Mouse (Mus musculus): Measurements from ENCODE around the gene Ifitm2. TPM values are rescaled to one million over a fixed set of nuclear protein-coding genes. Genes with fewer than 3 reads are reported as not detected.

The Ifitm2 gene
- total and polyA plus RNA-seq, 2 experiments from 2014 or later = 79.1 to 200 TPM

DNA sequence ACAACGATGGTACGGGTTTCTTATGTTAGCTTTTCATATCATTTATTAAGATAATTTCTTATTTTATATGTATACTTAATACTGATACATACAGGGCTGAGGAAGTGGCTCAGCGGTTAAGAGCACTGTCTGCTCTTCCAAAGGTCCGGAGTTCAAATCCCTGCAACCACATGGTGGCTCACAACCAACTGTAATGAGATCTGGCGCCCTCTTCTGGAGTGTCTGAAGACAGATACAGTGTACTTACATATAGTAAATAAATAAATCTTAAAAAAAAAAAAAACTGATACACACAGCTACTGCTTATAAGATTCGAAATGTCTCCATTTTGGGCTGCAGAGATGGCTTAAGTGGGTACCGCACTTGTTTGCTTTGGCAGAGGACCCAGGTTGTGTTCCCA is 48.1 kb downstream of the Ifitm2 start:
- no peak for ATAC-seq (ENCODE audit: low FRiP score)

DNA sequence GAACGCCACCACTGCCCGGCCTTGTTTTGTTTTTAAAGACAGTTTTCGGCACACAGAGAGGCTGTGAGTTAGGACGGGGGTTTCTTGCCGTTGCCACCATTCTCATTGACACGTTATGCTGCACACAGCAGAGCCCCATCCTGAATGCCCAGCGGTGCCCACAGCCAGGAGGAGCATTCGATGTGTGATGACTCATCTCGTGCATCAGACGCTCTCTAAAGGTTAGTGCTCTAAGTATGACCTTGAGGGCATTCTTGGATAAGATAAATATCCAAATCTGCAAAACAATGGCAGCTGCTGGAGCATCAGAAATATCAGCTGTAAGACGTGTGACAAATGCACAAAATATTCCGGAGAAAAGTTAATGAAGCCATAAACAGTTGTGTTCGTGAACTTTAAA is 48.7 kb downstream of the Ifitm2 start:
- H3K36me3 ChIP-seq (ENCODE audit: insufficient read depth, low read length) = no peaks in the 10 kb centered on the region

More for the DNA sequence above, 48.1 kb downstream of the Ifitm2 start:
- Histone ChIP-seq H3K27me3 (ENCODE audit: insufficient read depth, low read length) (no peaks in the 10 kb centered on the region), H3K4me3 (ENCODE audit: low read depth, low read length) (no peak overlapping the region), H3K27ac (ENCODE audit: low read depth, low read length) (no peak overlapping the region), H3K9ac (replicated peaks; ENCODE audit: low read length, poor library complexity, severe bottlenecking) (no peak overlapping the region), H3K4me1 (ENCODE audit: insufficient read depth, low read length) (no peaks in the 10 kb centered on the region), H3K4me2 (ENCODE audit: low read depth, low read length, poor library complexity, severe bottlenecking) (no peak overlapping the region), H3K36me3 (ENCODE audit: insufficient read depth, low read length) (no peaks in the 10 kb centered on the region), H3K9me3 (ENCODE audit: low read length) (no peaks in the 10 kb centered on the region)
- WGBS = 84% methylated on average over 7 of the region's 7 CpGs
- no peak for DNase-seq (ENCODE audit: low spot score)
- TF ChIP-seq CTCF (IDR thresholded peaks at IDR 0.05) = peak; percentile 40

DNA sequence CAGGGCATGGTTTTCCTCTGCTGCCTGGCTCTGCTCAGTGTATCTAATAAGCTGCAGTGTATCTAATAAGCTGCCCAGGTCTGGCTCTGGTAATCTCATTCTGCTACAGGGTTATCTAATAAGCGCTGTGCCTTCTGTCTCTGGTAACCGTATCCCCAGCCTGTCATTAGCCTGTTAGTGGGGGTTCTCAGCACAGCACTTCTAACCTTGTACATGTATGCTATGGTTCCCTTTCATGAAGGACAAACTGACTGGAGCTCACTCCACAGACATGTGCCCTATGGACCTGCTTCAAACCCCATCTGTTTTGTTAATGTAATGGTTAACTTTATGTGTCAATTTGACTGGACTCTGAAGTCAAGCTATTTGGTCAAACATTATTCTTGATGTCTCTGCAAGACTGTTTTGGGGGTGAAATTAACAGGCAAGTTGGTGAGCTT is 50.1 kb downstream of the Ifitm2 start:
- 89% methylated on average over 2 of the region's 2 CpGs for WGBS
- no peak for TF ChIP-seq CTCF (IDR thresholded peaks at IDR 0.05)

More for the DNA sequence above, 48.7 kb downstream of the Ifitm2 start:
- DNase-seq (ENCODE audit: low spot score) (no peak), ATAC-seq (ENCODE audit: low FRiP score) (no peak)
- no peak for TF ChIP-seq CTCF (IDR thresholded peaks at IDR 0.05)
- WGBS = 86% methylated on average over 13 of the region's 13 CpGs
- Histone ChIP-seq H3K4me1 (ENCODE audit: insufficient read depth, low read length) (no peaks in the 10 kb centered on the region), H3K9ac (replicated peaks; ENCODE audit: low read length, poor library complexity, severe bottlenecking) (no peak overlapping the region), H3K9me3 (ENCODE audit: low read length) (no peaks in the 10 kb centered on the region), H3K4me2 (ENCODE audit: low read depth, low read length, poor library complexity, severe bottlenecking) (no peak overlapping the region), H3K27me3 (ENCODE audit: insufficient read depth, low read length) (no peaks in the 10 kb centered on the region), H3K27ac (ENCODE audit: low read depth, low read length) (no peak overlapping the region), H3K4me3 (ENCODE audit: low read depth, low read length) (no peak overlapping the region)

More for the DNA sequence above, 50.1 kb downstream of the Ifitm2 start:
- H3K36me3 ChIP-seq (ENCODE audit: insufficient read depth, low read length) = no peaks in the 10 kb centered on the region
- H3K9ac ChIP-seq (replicated peaks; ENCODE audit: low read length, poor library complexity, severe bottlenecking) = no peak overlapping the region
- no peak overlapping the region for H3K4me2 ChIP-seq (ENCODE audit: low read depth, low read length, poor library complexity, severe bottlenecking)
- ATAC-seq (ENCODE audit: low FRiP score) (no peak), DNase-seq (ENCODE audit: low spot score) (no peak)
- no peaks in the 10 kb centered on the region for H3K4me1 ChIP-seq (ENCODE audit: insufficient read depth, low read length)
- no peaks in the 10 kb centered on the region for H3K27me3 ChIP-seq (ENCODE audit: insufficient read depth, low read length)
- no peak overlapping the region for H3K4me3 ChIP-seq (ENCODE audit: low read depth, low read length)
- no peaks in the 10 kb centered on the region for H3K9me3 ChIP-seq (ENCODE audit: low read length)
- H3K27ac ChIP-seq (ENCODE audit: low read depth, low read length) = no peak overlapping the region

Other genes with a start within 250 kb of the Ifitm2 start
- not detected in 2 replicates for gene Cyp2e1, start 192.2 kb downstream of the Ifitm2 start, total RNA-seq (2014; rRNA removed)
- gene Cyp2e1, start 192.2 kb downstream of the Ifitm2 start, polyA plus RNA-seq (2015; fragmentation: Nextera tagmentation; extraction: Ambion mirVana) = not detected in 2 replicates
- 0.55 TPM in 1 of 2 replicates, not detected in the other for gene Syce1, start 168.1 kb downstream of the Ifitm2 start, total RNA-seq (2014; rRNA removed)
- gene Syce1, start 168.1 kb downstream of the Ifitm2 start, polyA plus RNA-seq (2015; fragmentation: Nextera tagmentation; extraction: Ambion mirVana) = 0.14 and 0.26 TPM in 2 replicates
- gene Zfp941, start 133.8 kb downstream of the Ifitm2 start, total RNA-seq (2014; rRNA removed) = 30.0 and 37.6 TPM in 2 replicates
- gene Zfp941, start 133.8 kb downstream of the Ifitm2 start, polyA plus RNA-seq (2015; fragmentation: Nextera tagmentation; extraction: Ambion mirVana) = 26.1 and 30.9 TPM in 2 replicates
- gene Urah, start 121.0 kb downstream of the Ifitm2 start, total RNA-seq (2014; rRNA removed) = 0.71 TPM in 1 of 2 replicates, not detected in the other
- gene Urah, start 121.0 kb downstream of the Ifitm2 start, polyA plus RNA-seq (2015; fragmentation: Nextera tagmentation; extraction: Ambion mirVana) = 0.23 and 0.26 TPM in 2 replicates
- not detected in 2 replicates for gene Scgb1c1, start 110.4 kb downstream of the Ifitm2 start, total RNA-seq (2014; rRNA removed)
- gene Scgb1c1, start 110.4 kb downstream of the Ifitm2 start, polyA plus RNA-seq (2015; fragmentation: Nextera tagmentation; extraction: Ambion mirVana) = not detected in 2 replicates
- not detected in 2 replicates for gene Odf3, start 108.2 kb downstream of the Ifitm2 start, total RNA-seq (2014; rRNA removed)
- gene Odf3, start 108.2 kb downstream of the Ifitm2 start, polyA plus RNA-seq (2015; fragmentation: Nextera tagmentation; extraction: Ambion mirVana) = 0.17 and 0.22 TPM in 2 replicates
- 0.27 and 2.5 TPM in 2 replicates for gene Gm45785, start 99.7 kb downstream of the Ifitm2 start, total RNA-seq (2014; rRNA removed)
- 0.20 TPM in 1 of 2 replicates, not detected in the other for gene Gm45785, start 99.7 kb downstream of the Ifitm2 start, polyA plus RNA-seq (2015; fragmentation: Nextera tagmentation; extraction: Ambion mirVana)
- gene Ric8a, start 99.0 kb downstream of the Ifitm2 start, total RNA-seq (2014; rRNA removed) = 81.2 and 127 TPM in 2 replicates
- gene Ric8a, start 99.0 kb downstream of the Ifitm2 start, polyA plus RNA-seq (2015; fragmentation: Nextera tagmentation; extraction: Ambion mirVana) = 91.8 and 98.1 TPM in 2 replicates
- gene Bet1l, start 98.4 kb downstream of the Ifitm2 start, total RNA-seq (2014; rRNA removed) = 19.1 and 26.0 TPM in 2 replicates
- gene Bet1l, start 98.4 kb downstream of the Ifitm2 start, polyA plus RNA-seq (2015; fragmentation: Nextera tagmentation; extraction: Ambion mirVana) = 49.9 and 53.9 TPM in 2 replicates
- gene Psmd13, start 74.0 kb downstream of the Ifitm2 start, total RNA-seq (2014; rRNA removed) = 107 and 136 TPM in 2 replicates
- gene Psmd13, start 74.0 kb downstream of the Ifitm2 start, polyA plus RNA-seq (2015; fragmentation: Nextera tagmentation; extraction: Ambion mirVana) = 245 and 265 TPM in 2 replicates
- gene Sirt3, start 73.7 kb downstream of the Ifitm2 start, total RNA-seq (2014; rRNA removed) = 55.5 and 66.3 TPM in 2 replicates
- gene Sirt3, start 73.7 kb downstream of the Ifitm2 start, polyA plus RNA-seq (2015; fragmentation: Nextera tagmentation; extraction: Ambion mirVana) = 60.9 and 72.3 TPM in 2 replicates
- gene Cox8b, start 55.5 kb downstream of the Ifitm2 start, total RNA-seq (2014; rRNA removed) = not detected in 2 replicates
- gene Cox8b, start 55.5 kb downstream of the Ifitm2 start, polyA plus RNA-seq (2015; fragmentation: Nextera tagmentation; extraction: Ambion mirVana) = not detected in 2 replicates
- gene Nlrp6, start 35.1 kb downstream of the Ifitm2 start, total RNA-seq (2014; rRNA removed) = 0.24 and 0.82 TPM in 2 replicates
- gene Nlrp6, start 35.1 kb downstream of the Ifitm2 start, polyA plus RNA-seq (2015; fragmentation: Nextera tagmentation; extraction: Ambion mirVana) = 0.90 and 0.99 TPM in 2 replicates
- 7.8 and 10.5 TPM in 2 replicates for gene Pgghg, start 14.6 kb downstream of the Ifitm2 start, total RNA-seq (2014; rRNA removed)
- gene Pgghg, start 14.6 kb downstream of the Ifitm2 start, polyA plus RNA-seq (2015; fragmentation: Nextera tagmentation; extraction: Ambion mirVana) = 4.3 and 4.4 TPM in 2 replicates
- gene Ifitm5, start 5.7 kb downstream of the Ifitm2 start, total RNA-seq (2014; rRNA removed) = 0.99 TPM in 1 of 2 replicates, not detected in the other
- gene Ifitm5, start 5.7 kb downstream of the Ifitm2 start, polyA plus RNA-seq (2015; fragmentation: Nextera tagmentation; extraction: Ambion mirVana) = 0.63 TPM in 1 of 2 replicates, not detected in the other
- gene Gm45717, start 50 bp downstream of the Ifitm2 start, total RNA-seq (2014; rRNA removed) = not detected in 2 replicates
- 0.81 TPM in 1 of 2 replicates, not detected in the other for gene Gm45717, start 50 bp downstream of the Ifitm2 start, polyA plus RNA-seq (2015; fragmentation: Nextera tagmentation; extraction: Ambion mirVana)
- 9.7 and 16.3 TPM in 2 replicates for gene Ifitm1, start 11.2 kb upstream of the Ifitm2 start, total RNA-seq (2014; rRNA removed)
- gene Ifitm1, start 11.2 kb upstream of the Ifitm2 start, polyA plus RNA-seq (2015; fragmentation: Nextera tagmentation; extraction: Ambion mirVana) = 14.6 and 21.2 TPM in 2 replicates
- 22.5 and 39.3 TPM in 2 replicates for gene Ifitm3, start 54.8 kb upstream of the Ifitm2 start, total RNA-seq (2014; rRNA removed)
- 67.8 and 80.5 TPM in 2 replicates for gene Ifitm3, start 54.8 kb upstream of the Ifitm2 start, polyA plus RNA-seq (2015; fragmentation: Nextera tagmentation; extraction: Ambion mirVana)
- 0.99 and 1.1 TPM in 2 replicates for gene Ifitm6, start 61.9 kb upstream of the Ifitm2 start, total RNA-seq (2014; rRNA removed)
- gene Ifitm6, start 61.9 kb upstream of the Ifitm2 start, polyA plus RNA-seq (2015; fragmentation: Nextera tagmentation; extraction: Ambion mirVana) = 0.81 and 0.83 TPM in 2 replicates
- not detected in 2 replicates for gene Gm17387, start 73.1 kb upstream of the Ifitm2 start, total RNA-seq (2014; rRNA removed)
- not detected in 2 replicates for gene Gm17387, start 73.1 kb upstream of the Ifitm2 start, polyA plus RNA-seq (2015; fragmentation: Nextera tagmentation; extraction: Ambion mirVana)
- 133 and 146 TPM in 2 replicates for gene B4galnt4, start 105.1 kb upstream of the Ifitm2 start, total RNA-seq (2014; rRNA removed)
- gene B4galnt4, start 105.1 kb upstream of the Ifitm2 start, polyA plus RNA-seq (2015; fragmentation: Nextera tagmentation; extraction: Ambion mirVana) = 52.1 and 53.9 TPM in 2 replicates
- 0.49 TPM in 1 of 2 replicates, not detected in the other for gene Pkp3, start 122.2 kb upstream of the Ifitm2 start, total RNA-seq (2014; rRNA removed)
- not detected in 2 replicates for gene Pkp3, start 122.2 kb upstream of the Ifitm2 start, polyA plus RNA-seq (2015; fragmentation: Nextera tagmentation; extraction: Ambion mirVana)
- gene Sigirr, start 144.6 kb upstream of the Ifitm2 start, total RNA-seq (2014; rRNA removed) = 1.1 and 3.9 TPM in 2 replicates
- 1.8 and 2.0 TPM in 2 replicates for gene Sigirr, start 144.6 kb upstream of the Ifitm2 start, polyA plus RNA-seq (2015; fragmentation: Nextera tagmentation; extraction: Ambion mirVana)
- gene Ano9, start 161.8 kb upstream of the Ifitm2 start, total RNA-seq (2014; rRNA removed) = 0.33 and 1.1 TPM in 2 replicates
- gene Ano9, start 161.8 kb upstream of the Ifitm2 start, polyA plus RNA-seq (2015; fragmentation: Nextera tagmentation; extraction: Ambion mirVana) = 0.50 and 0.72 TPM in 2 replicates
- gene Ptdss2, start 166.4 kb upstream of the Ifitm2 start, total RNA-seq (2014; rRNA removed) = 19.6 and 23.4 TPM in 2 replicates
- gene Ptdss2, start 166.4 kb upstream of the Ifitm2 start, polyA plus RNA-seq (2015; fragmentation: Nextera tagmentation; extraction: Ambion mirVana) = 90.9 and 91.0 TPM in 2 replicates
- 39.1 and 47.1 TPM in 2 replicates for gene Rnh1, start 216.9 kb upstream of the Ifitm2 start, total RNA-seq (2014; rRNA removed)
- 44.2 and 46.8 TPM in 2 replicates for gene Rnh1, start 216.9 kb upstream of the Ifitm2 start, polyA plus RNA-seq (2015; fragmentation: Nextera tagmentation; extraction: Ambion mirVana)
- 109 and 113 TPM in 2 replicates for gene Hras, start 238.0 kb upstream of the Ifitm2 start, total RNA-seq (2014; rRNA removed)
- 209 TPM in 2 replicates for gene Hras, start 238.0 kb upstream of the Ifitm2 start, polyA plus RNA-seq (2015; fragmentation: Nextera tagmentation; extraction: Ambion mirVana)
- gene Lrrc56, start 238.2 kb upstream of the Ifitm2 start, total RNA-seq (2014; rRNA removed) = 11.5 and 14.9 TPM in 2 replicates
- 8.6 TPM in 2 replicates for gene Lrrc56, start 238.2 kb upstream of the Ifitm2 start, polyA plus RNA-seq (2015; fragmentation: Nextera tagmentation; extraction: Ambion mirVana)